Mouse (Mus musculus) heart, postnatal 10 days (tissue): Measurements from ENCODE around the gene Pnpt1. TPM values are rescaled to one million over a fixed set of nuclear protein-coding genes. Genes with fewer than 3 reads are reported as not detected.

ENCODE experiments used
- total RNA-seq, 2 experiments: library from RNA; stranded (reverse); gene quantifications; 2 replicates each; pipeline ENCODE4 v1.2.3; 2021

Gene Pnpt1
- total RNA-seq, 2 experiments from 2014 or later, result 27.9 to 30.4 TPM

Other genes with a start within 250 kb of the Pnpt1 start
- 10 to 100 TPM; 40.3 to 46.0 TPM for gene Ppp4r3b, start 42.1 kb downstream of the Pnpt1 start, total RNA-seq
- gene Cfap36, start 116.7 kb downstream of the Pnpt1 start, total RNA-seq, result 10 to 100 TPM; 20.7 to 20.8 TPM
- gene Ccdc88a, start 242.9 kb downstream of the Pnpt1 start, total RNA-seq, result 10 to 100 TPM; 18.6 to 19.5 TPM